In the genomic region with DNA sequence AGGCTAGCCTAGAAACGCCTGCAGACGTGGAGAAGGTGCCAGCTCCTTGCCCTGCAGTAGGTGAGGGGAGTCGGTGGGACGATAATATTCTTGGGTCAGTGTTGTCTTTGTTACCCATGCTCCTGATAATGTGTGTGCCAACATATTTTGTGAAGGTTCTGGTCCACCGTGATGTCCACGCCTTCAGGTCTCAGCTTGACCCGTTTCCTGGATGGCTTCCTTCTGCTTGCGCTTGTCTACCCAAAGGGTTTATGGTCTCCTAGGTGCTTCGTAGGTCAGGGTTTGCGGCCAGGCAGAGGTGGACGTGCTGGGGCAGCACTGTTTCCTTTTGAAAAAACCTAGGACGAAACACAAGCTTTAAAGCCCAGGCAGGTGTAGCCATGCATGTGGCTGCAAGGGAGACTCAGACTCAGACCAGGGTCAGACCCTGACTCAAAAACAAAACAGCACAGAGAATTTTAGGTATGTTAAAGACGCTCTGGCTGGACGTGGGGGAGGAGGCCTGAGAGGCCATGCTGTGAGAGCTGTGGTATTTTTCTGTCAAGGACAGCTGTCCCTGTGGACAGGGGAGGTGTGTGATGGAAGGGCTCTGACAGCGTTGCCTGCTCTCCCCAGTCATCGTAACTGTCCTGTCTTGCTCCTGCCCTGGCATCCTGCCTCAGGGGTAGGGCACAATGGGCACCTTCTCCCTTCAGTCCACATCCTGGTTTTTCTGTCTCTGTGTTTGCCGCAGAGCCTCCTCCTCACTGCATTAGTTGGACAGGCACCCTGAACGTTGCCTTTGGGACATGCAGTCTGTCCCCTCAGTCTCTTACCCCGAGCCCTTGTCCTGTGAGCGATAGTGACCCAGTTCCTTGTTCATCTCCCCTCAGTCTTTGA, we compare ENCODE assay signal across 8 mouse cellular contexts. TPM values are rescaled to one million over a fixed set of nuclear protein-coding genes. Genes with fewer than 3 reads are reported as not detected.
A peak's percentile ranks its signal among the peaks of the same experiment; 100 is the strongest.
DNase-seq lines count a peak whose midpoint lies in the region; ATAC-seq and TF ChIP-seq lines count a peak whose summit lies in the region.

No protein-coding gene starts in this region.

- 0 out of 2 replicates have a peak, but pooled peaks cover 3% of the 10 kb centered on the region for H3K36me3 ChIP-seq in lung, embryonic 16.5 days (ENCODE audit: control insufficient read depth, insufficient read depth, low read length)
- H3K36me3 ChIP-seq in intestine, embryonic 15.5 days = no peaks in the 10 kb centered on the region
- peaks cover 16% of the 10 kb centered on the region for H3K36me3 ChIP-seq in small intestine, adult 2 months (ENCODE audit: control insufficient read depth, insufficient read depth, low read length)

- peak overlapping the region; percentile 21; the same call in 1 of the 2 replicates for H3K9ac ChIP-seq in lung, embryonic 16.5 days (ENCODE audit: low read length)
- H3K9ac ChIP-seq in intestine, embryonic 15.5 days = peak overlapping the region; percentile 10; the same call in 1 of the 2 replicates

- 44% methylated on average over 20 of the region's 20 CpGs for WGBS in lung, embryonic 16.5 days
- WGBS in lung, adult 2 months = 37% methylated on average over 20 of the region's 20 CpGs
- 48% methylated on average over 20 of the region's 20 CpGs for WGBS in intestine, embryonic 15.5 days
- 68% methylated on average over 20 of the region's 20 CpGs for WGBS in small intestine, adult 2 months

- no peak for ATAC-seq in lung, embryonic 16.5 days (ENCODE audit: low read depth)
- ATAC-seq in intestine, embryonic 15.5 days = no peak
- ATAC-seq in megakaryocyte progenitor cell, adult 5-6 weeks (replicated peaks; ENCODE audit: poor library complexity) = no peak

- no peaks in the 10 kb centered on the region for H3K27me3 ChIP-seq in lung, embryonic 16.5 days (ENCODE audit: control insufficient read depth, insufficient read depth, low read depth, low read length)
- peaks cover 9% of the 10 kb centered on the region for H3K27me3 ChIP-seq in intestine, embryonic 15.5 days (replicated peaks)
- H3K27me3 ChIP-seq in small intestine, adult 2 months (ENCODE audit: control insufficient read depth, insufficient read depth, low read length) = no peaks in the 10 kb centered on the region

- no peaks in the 10 kb centered on the region for H3K9me3 ChIP-seq in lung, embryonic 16.5 days (ENCODE audit: control insufficient read depth, low read length)
- H3K9me3 ChIP-seq in intestine, embryonic 15.5 days = no peaks in the 10 kb centered on the region

- TF ChIP-seq POLR2A in lung, adult 2 months (IDR thresholded peaks at IDR 0.05; ENCODE audit: borderline replicate concordance, extremely low read depth, low read depth, low read length) = no peak
- no peak for TF ChIP-seq POLR2A in small intestine, adult 2 months (IDR thresholded peaks at IDR 0.05; ENCODE audit: low read depth, low read length)

- DNase-seq in adrenal gland, adult (ENCODE audit: inconsistent age in 2 of 2, low spot score in 1 of 2) = peak; percentile 63 to 65
- no peak for DNase-seq in adrenal gland, postnatal 10 days
- DNase-seq in lung, adult 2 months = no peak
- no peak for DNase-seq in left cerebral cortex, adult 11 months (ENCODE audit: low spot score)

- no peak for TF ChIP-seq CTCF in lung, adult 2 months (IDR thresholded peaks at IDR 0.05; ENCODE audit: insufficient read depth, low read length)
- no peak for TF ChIP-seq CTCF in small intestine, adult 2 months (IDR thresholded peaks at IDR 0.05; ENCODE audit: extremely low read depth, insufficient read length, insufficient replicate concordance, low read depth, low read length)

- peak overlapping the region; percentile 45 for H3K27ac ChIP-seq in lung, embryonic 16.5 days (ENCODE audit: low read length)
- H3K27ac ChIP-seq in intestine, embryonic 15.5 days = no peak overlapping the region
- H3K27ac ChIP-seq in small intestine, adult 2 months (ENCODE audit: insufficient read depth, low read depth, low read length) = 0 out of 2 replicates have a peak overlapping the region, but pooled peaks have one; percentile 9

- no peak overlapping the region for H3K4me3 ChIP-seq in lung, embryonic 16.5 days (ENCODE audit: low read length)
- no peak overlapping the region for H3K4me3 ChIP-seq in lung, adult 2 months (replicated peaks; ENCODE audit: extremely low read depth, low read depth, low read length)
- H3K4me3 ChIP-seq in intestine, embryonic 15.5 days (replicated peaks) = no peak overlapping the region
- H3K4me3 ChIP-seq in small intestine, adult 2 months (ENCODE audit: low read depth, low read length) = no peak overlapping the region

- H3K4me1 ChIP-seq in lung, embryonic 16.5 days (replicated peaks; ENCODE audit: control insufficient read depth, insufficient read depth, low read length) = peaks cover 59% of the 10 kb centered on the region
- peaks cover 46% of the 10 kb centered on the region for H3K4me1 ChIP-seq in lung, adult 2 months (ENCODE audit: control insufficient read depth, insufficient read depth, low read length)
- peaks cover 37% of the 10 kb centered on the region for H3K4me1 ChIP-seq in intestine, embryonic 15.5 days (replicated peaks)
- peaks cover 22% of the 10 kb centered on the region for H3K4me1 ChIP-seq in small intestine, adult 2 months (ENCODE audit: control insufficient read depth, insufficient read depth, insufficient read length, low read length)

- no peak overlapping the region for H3K4me2 ChIP-seq in lung, embryonic 16.5 days (ENCODE audit: low read depth, low read length)
- H3K4me2 ChIP-seq in intestine, embryonic 15.5 days (replicated peaks) = no peak overlapping the region

RNA-seq across cellular contexts. Expression of gene Sec14l1, which starts 5.6 kb away (rescaled TPM):
- 100 to 1,000 TPM; 101 to 113 TPM for total RNA-seq in adrenal gland, postnatal 10 days (2021)
- polyA plus RNA-seq in lung, embryonic 16.5 days (2015; fragmentation: Nextera tagmentation; extraction: Ambion mirVana) = 74.5 and 76.5 TPM in 2 replicates
- polyA plus RNA-seq in lung, adult 2 months (2012; rRNA removed) = 123 and 133 TPM in 2 replicates
- polyA plus RNA-seq in intestine, embryonic 15.5 days (2015; fragmentation: Nextera tagmentation; extraction: Ambion mirVana) = 30.4 and 30.7 TPM in 2 replicates
- 32.6 and 49.2 TPM in 2 replicates for polyA plus RNA-seq in small intestine, adult 2 months (2012; rRNA removed)
- 9.8 and 11.7 TPM in 2 replicates for total RNA-seq in megakaryocyte progenitor cell, adult 5-6 weeks (2015)
- total RNA-seq in megakaryocyte progenitor cell, adult 5-6 weeks (2017) = 11.4 and 12.9 TPM in 2 replicates

Comparison
In these comparisons a context has a peak if more than half of its experiments do, and no peak if none do; other contexts are left out.
1. DNase-seq: peak in adrenal gland, adult (2 of 2); none in adrenal gland, postnatal 10 days (single experiment), lung, adult 2 months (single experiment) and left cerebral cortex, adult 11 months (single experiment).